Mouse (Mus musculus): ENCODE data around the gene Mtr.

DNA sequence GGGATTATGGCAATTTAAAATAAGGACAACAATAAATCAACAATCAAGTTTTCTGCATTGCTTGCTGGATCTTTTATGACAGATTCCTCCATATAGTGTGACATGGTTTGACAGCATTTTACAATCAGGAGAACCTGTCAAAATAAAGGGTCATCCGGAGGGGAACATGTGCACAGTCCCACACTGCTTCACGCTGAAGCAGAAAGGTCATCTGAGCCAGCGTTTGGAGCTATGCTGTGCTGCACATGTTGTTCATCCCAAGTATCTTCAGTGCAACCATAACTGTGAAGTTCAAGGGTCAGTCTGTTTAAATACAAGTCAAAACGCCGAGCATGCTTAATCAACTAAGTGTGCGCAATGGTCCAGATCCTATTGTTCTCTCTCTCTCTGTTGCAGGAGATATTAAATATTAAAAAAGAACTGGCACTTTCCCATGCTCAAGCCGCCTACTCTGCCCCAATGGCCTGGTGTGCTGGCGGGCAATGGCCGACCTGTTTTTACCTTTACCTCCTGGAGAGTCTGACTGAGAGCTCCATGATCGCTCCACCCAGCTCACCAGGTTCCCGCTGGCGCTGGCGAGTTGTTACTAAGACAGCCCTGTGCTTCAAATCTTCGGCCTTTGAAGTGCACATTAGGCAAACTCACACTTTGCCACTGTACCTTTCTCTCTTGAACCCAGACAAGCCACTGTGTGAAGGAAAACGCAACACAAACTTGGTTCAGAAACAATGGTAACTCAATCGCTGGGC lies 81.8 kb downstream of the Mtr start:
- TF ChIP-seq CTCF (IDR thresholded peaks at IDR 0.05; ENCODE audit: borderline replicate concordance, extremely low read depth, insufficient read depth, insufficient read length) (no peak), POLR2A (IDR thresholded peaks at IDR 0.05; ENCODE audit: borderline replicate concordance, extremely low read depth, insufficient read depth, insufficient read length, poor library complexity, severe bottlenecking) (no peak)
